Mouse (Mus musculus): Measurements from ENCODE around the gene 9030025P20Rik. TPM values are rescaled to one million over a fixed set of nuclear protein-coding genes. Genes with fewer than 3 reads are reported as not detected.

9030025P20Rik gene
- polyA plus RNA-seq, 1 experiment from 2014 or later = 6.5 TPM

Other genes starting within 250 kb of the 9030025P20Rik start
- gene Wdr27, start 35.3 kb upstream of the 9030025P20Rik start, polyA plus RNA-seq (2015; fragmentation: Nextera tagmentation; extraction: Ambion mirVana) = 8.9 and 9.2 TPM in 2 replicates
- 26.8 TPM in 2 replicates for gene 1600012H06Rik, start 35.3 kb upstream of the 9030025P20Rik start, polyA plus RNA-seq (2015; fragmentation: Nextera tagmentation; extraction: Ambion mirVana)
- 13.9 and 19.6 TPM in 2 replicates for gene Phf10, start 17.2 kb upstream of the 9030025P20Rik start, polyA plus RNA-seq (2015; fragmentation: Nextera tagmentation; extraction: Ambion mirVana)
- gene Gm3417, start 322 bp downstream of the 9030025P20Rik start, polyA plus RNA-seq (2015; fragmentation: Nextera tagmentation; extraction: Ambion mirVana) = not detected in 2 replicates
- 6.2 and 6.4 TPM in 2 replicates for gene Gm3435, start 31.7 kb downstream of the 9030025P20Rik start, polyA plus RNA-seq (2015; fragmentation: Nextera tagmentation; extraction: Ambion mirVana)
- 82.5 and 88.8 TPM in 2 replicates for gene Ermard, start 62.7 kb downstream of the 9030025P20Rik start, polyA plus RNA-seq (2015; fragmentation: Nextera tagmentation; extraction: Ambion mirVana)
- gene Tcte3, start 63.0 kb downstream of the 9030025P20Rik start, polyA plus RNA-seq (2015; fragmentation: Nextera tagmentation; extraction: Ambion mirVana) = 0.68 TPM in 1 of 2 replicates, not detected in the other
- gene Gm3448, start 63.1 kb downstream of the 9030025P20Rik start, polyA plus RNA-seq (2015; fragmentation: Nextera tagmentation; extraction: Ambion mirVana) = 3.2 and 4.3 TPM in 2 replicates

Measured in neural tube, embryonic 15.5 days (tissue).